Mouse (Mus musculus): Measurements from ENCODE around the gene Trak1. TPM values are rescaled to one million over a fixed set of nuclear protein-coding genes. Genes with fewer than 3 reads are reported as not detected.

The Trak1 gene
- polyA plus RNA-seq, 1 experiment from 2014 or later, result 17.7 TPM

GRCm38 (mm10) chr9:121477305-121477911, 180.1 kb downstream of the Trak1 start:
- Histone ChIP-seq H3K4me3 (peak overlapping the region; percentile 28), H3K4me2 (peak overlapping the region; percentile 60), H3K9ac (peak overlapping the region; percentile 65), H3K36me3 (peaks cover 19% of the 10 kb centered on the region), H3K27me3 (0 out of 2 replicates have a peak, but pooled peaks cover 3% of the 10 kb centered on the region), H3K27ac (no peak overlapping the region), H3K9me3 (no peaks in the 10 kb centered on the region), H3K4me1 (peaks cover 4% of the 10 kb centered on the region)
- no peak for ATAC-seq (ENCODE audit: insufficient number of reproducible peaks, insufficient read depth, low FRiP score, low TSS enrichment, low read depth)
- WGBS, result 12% methylated on average over 15 of the region's 15 CpGs

GRCm38 (mm10) chr9:121479453-121479852, 182.2 kb downstream of the Trak1 start:
- Histone ChIP-seq H3K4me1 (peaks cover 4% of the 10 kb centered on the region), H3K36me3 (0 out of 2 replicates have a peak, but pooled peaks cover 3% of the 10 kb centered on the region), H3K9me3 (no peaks in the 10 kb centered on the region), H3K27me3 (0 out of 2 replicates have a peak, but pooled peaks cover 3% of the 10 kb centered on the region), H3K4me3 (no peak overlapping the region), H3K4me2 (no peak overlapping the region), H3K9ac (no peak overlapping the region), H3K27ac (no peak overlapping the region)
- no peak for ATAC-seq (ENCODE audit: insufficient number of reproducible peaks, insufficient read depth, low FRiP score, low TSS enrichment, low read depth)
- WGBS, result 22% methylated on average over 5 of the region's 5 CpGs

- no peak overlapping the region for H3K4me2 ChIP-seq
- peaks cover 7% of the 10 kb centered on the region for H3K27me3 ChIP-seq
- H3K36me3 ChIP-seq, result no peaks in the 10 kb centered on the region
- WGBS, result 73% methylated on average over 7 of the region's 7 CpGs
- ATAC-seq (ENCODE audit: insufficient number of reproducible peaks, insufficient read depth, low FRiP score, low TSS enrichment, low read depth), result no peak
- H3K9ac ChIP-seq, result no peak overlapping the region
- H3K4me3 ChIP-seq, result no peak overlapping the region
- no peaks in the 10 kb centered on the region for H3K4me1 ChIP-seq
- no peak overlapping the region for H3K27ac ChIP-seq
- H3K9me3 ChIP-seq, result no peaks in the 10 kb centered on the region
These were observed 189.9 kb downstream of the Trak1 start for GRCm38 (mm10) chr9:121487216-121487615.

GRCm38 (mm10) chr9:121491592-121492240, 194.4 kb downstream of the Trak1 start:
- 68% methylated on average over 11 of the region's 11 CpGs for WGBS
- peaks cover 19% of the 10 kb centered on the region for H3K4me1 ChIP-seq
- H3K36me3 ChIP-seq, result no peaks in the 10 kb centered on the region
- no peak for ATAC-seq (ENCODE audit: insufficient number of reproducible peaks, insufficient read depth, low FRiP score, low TSS enrichment, low read depth)
- H3K27me3 ChIP-seq, result peaks cover 52% of the 10 kb centered on the region
- no peaks in the 10 kb centered on the region for H3K9me3 ChIP-seq
- no peak overlapping the region for H3K9ac ChIP-seq
- no peak overlapping the region for H3K4me2 ChIP-seq
- no peak overlapping the region for H3K27ac ChIP-seq
- H3K4me3 ChIP-seq, result no peak overlapping the region

- Histone ChIP-seq H3K27me3 (peaks cover 71% of the 10 kb centered on the region), H3K9me3 (no peaks in the 10 kb centered on the region), H3K36me3 (no peaks in the 10 kb centered on the region), H3K9ac (peak overlapping the region; percentile 52; the same call in 1 of the 2 replicates), H3K4me1 (peaks cover 19% of the 10 kb centered on the region), H3K27ac (no peak overlapping the region), H3K4me2 (peak overlapping the region; percentile 63), H3K4me3 (peak overlapping the region; percentile 36)
- 1% methylated on average over 48 of the region's 48 CpGs for WGBS
- no peak for ATAC-seq (ENCODE audit: insufficient number of reproducible peaks, insufficient read depth, low FRiP score, low TSS enrichment, low read depth)
These were observed 196.9 kb downstream of the Trak1 start for GRCm38 (mm10) chr9:121494006-121494767.

- no peak for ATAC-seq (ENCODE audit: insufficient number of reproducible peaks, insufficient read depth, low FRiP score, low TSS enrichment, low read depth)
These were observed 198.2 kb downstream of the Trak1 start, which contains the start of gene Cck for GRCm38 (mm10) chr9:121495529-121495928. TSS of gene Cck (minus strand) at chr9:121495694.

GRCm38 (mm10) chr9:121496102-121496501, 198.8 kb downstream of the Trak1 start:
- H3K9me3 ChIP-seq, result no peaks in the 10 kb centered on the region
- H3K4me1 ChIP-seq, result peaks cover 19% of the 10 kb centered on the region
- no peak overlapping the region for H3K4me2 ChIP-seq
- H3K27ac ChIP-seq, result no peak overlapping the region
- no peak overlapping the region for H3K4me3 ChIP-seq
- WGBS, result 23% methylated on average over 10 of the region's 10 CpGs
- no peak overlapping the region for H3K9ac ChIP-seq
- ATAC-seq (ENCODE audit: insufficient number of reproducible peaks, insufficient read depth, low FRiP score, low TSS enrichment, low read depth), result no peak
- H3K27me3 ChIP-seq, result peaks cover 71% of the 10 kb centered on the region
- H3K36me3 ChIP-seq, result no peaks in the 10 kb centered on the region

More at GRCm38 (mm10) chr9:121495529-121495928, 198.2 kb downstream of the Trak1 start, which contains the start of gene Cck:
- no peaks in the 10 kb centered on the region for H3K9me3 ChIP-seq
- peak within 1 kb of the TSS; percentile 63 for H3K4me2 ChIP-seq
- no peak within 1 kb of the TSS for H3K27ac ChIP-seq
- 0 out of 2 replicates have a peak within 1 kb of the TSS, but pooled peaks have one; percentile 52 for H3K9ac ChIP-seq
- peak within 1 kb of the TSS; percentile 36 for H3K4me3 ChIP-seq
- 6% methylated on average over 12 of the region's 12 CpGs for WGBS
- no peaks in the 10 kb centered on the region for H3K36me3 ChIP-seq
- peaks cover 71% of the 10 kb centered on the region for H3K27me3 ChIP-seq
- H3K4me1 ChIP-seq, result peaks cover 19% of the 10 kb centered on the region

GRCm38 (mm10) chr9:121505346-121505745, 208.0 kb downstream of the Trak1 start:
- no peaks in the 10 kb centered on the region for H3K9me3 ChIP-seq
- H3K36me3 ChIP-seq, result no peaks in the 10 kb centered on the region
- no peak overlapping the region for H3K9ac ChIP-seq
- H3K4me3 ChIP-seq, result no peak overlapping the region
- H3K27me3 ChIP-seq, result peaks cover 4% of the 10 kb centered on the region; the same call in 1 of the 2 replicates
- H3K4me1 ChIP-seq, result no peaks in the 10 kb centered on the region
- no peak overlapping the region for H3K4me2 ChIP-seq
- no peak overlapping the region for H3K27ac ChIP-seq
- WGBS, result 90% methylated on average over 8 of the region's 8 CpGs
- ATAC-seq (ENCODE audit: insufficient number of reproducible peaks, insufficient read depth, low FRiP score, low TSS enrichment, low read depth), result no peak

GRCm38 (mm10) chr9:121506478-121507180, 209.3 kb downstream of the Trak1 start:
- no peaks in the 10 kb centered on the region for H3K4me1 ChIP-seq
- no peak overlapping the region for H3K9ac ChIP-seq
- no peak for ATAC-seq (ENCODE audit: insufficient number of reproducible peaks, insufficient read depth, low FRiP score, low TSS enrichment, low read depth)
- H3K27me3 ChIP-seq, result peaks cover 4% of the 10 kb centered on the region; the same call in 1 of the 2 replicates
- H3K4me3 ChIP-seq, result no peak overlapping the region
- H3K9me3 ChIP-seq, result no peaks in the 10 kb centered on the region
- H3K27ac ChIP-seq, result no peak overlapping the region
- WGBS, result 60% methylated on average over 8 of the region's 8 CpGs
- H3K36me3 ChIP-seq, result no peaks in the 10 kb centered on the region
- H3K4me2 ChIP-seq, result no peak overlapping the region

GRCm38 (mm10) chr9:121511911-121512310, 214.6 kb downstream of the Trak1 start:
- WGBS, result 79% methylated on average over 4 of the region's 4 CpGs
- H3K9me3 ChIP-seq, result no peaks in the 10 kb centered on the region
- no peak overlapping the region for H3K9ac ChIP-seq
- H3K27me3 ChIP-seq, result no peaks in the 10 kb centered on the region
- H3K27ac ChIP-seq, result no peak overlapping the region
- no peak overlapping the region for H3K4me3 ChIP-seq
- no peak for ATAC-seq (ENCODE audit: insufficient number of reproducible peaks, insufficient read depth, low FRiP score, low TSS enrichment, low read depth)
- H3K4me1 ChIP-seq, result no peaks in the 10 kb centered on the region
- no peak overlapping the region for H3K4me2 ChIP-seq
- H3K36me3 ChIP-seq, result no peaks in the 10 kb centered on the region

- H3K27me3 ChIP-seq, result no peaks in the 10 kb centered on the region
- ATAC-seq (ENCODE audit: insufficient number of reproducible peaks, insufficient read depth, low FRiP score, low TSS enrichment, low read depth), result no peak
- H3K9me3 ChIP-seq, result no peaks in the 10 kb centered on the region
- no peak overlapping the region for H3K27ac ChIP-seq
- no peaks in the 10 kb centered on the region for H3K4me1 ChIP-seq
- WGBS, result 80% methylated on average over 5 of the region's 5 CpGs
- H3K9ac ChIP-seq, result no peak overlapping the region
- H3K4me3 ChIP-seq, result no peak overlapping the region
- no peak overlapping the region for H3K4me2 ChIP-seq
- H3K36me3 ChIP-seq, result no peaks in the 10 kb centered on the region
These were observed 217.2 kb downstream of the Trak1 start for GRCm38 (mm10) chr9:121514462-121514861.

Data from embryonic facial prominence, embryonic 13.5 days (tissue).